Mouse (Mus musculus) stomach, embryonic 15.5 days (tissue): ENCODE measurements around the gene Sulf2. TPM values are rescaled to one million over a fixed set of nuclear protein-coding genes. Genes with fewer than 3 reads are reported as not detected.
A peak's percentile ranks its signal among the peaks of the same experiment; 100 is the strongest.
"Not testable (repeated sequence)": the region's sequence is repeated elsewhere in the genome, so short reads cannot be mapped to it uniquely, and the experiment has no call there.

Experiments
- ATAC-seq: fragments of 200-750 bp; cut with Nextera tagmentation; 2 replicates; pipeline ENCODE4 v1.8.0; 2017; ENCODE audit warnings: low read depth, moderate number of reproducible peaks, moderate TSS enrichment; ENCODE audit not compliant: insufficient read depth, low FRiP score
- H3K27ac ChIP-seq: fragments of 300-500 bp; sonication (generic); 2 replicates; pipeline ENCODE4 v1.5.1; 2015; ENCODE audit warnings: mild to moderate bottlenecking, inconsistent platforms
- H3K27me3 ChIP-seq: fragments of 300-500 bp; sonication (generic); replicated peaks from 2 replicates; pipeline ENCODE4 v1.6.1; 2015; ENCODE audit warnings: inconsistent platforms
- H3K36me3 ChIP-seq: fragments of 300-500 bp; sonication (generic); 2 replicates; pipeline ENCODE4 v1.6.1; 2015; ENCODE audit warnings: inconsistent platforms
- H3K4me1 ChIP-seq: fragments of 300-500 bp; sonication (generic); 2 replicates; pipeline ENCODE4 v1.6.1; 2015; ENCODE audit warnings: inconsistent platforms
- H3K4me2 ChIP-seq: fragments of 300-500 bp; sonication (generic); 2 replicates; pipeline ENCODE4 v1.6.1; 2015; ENCODE audit warnings: mild to moderate bottlenecking, inconsistent platforms
- H3K4me3 ChIP-seq: fragments of 300-500 bp; sonication (generic); replicated peaks from 2 replicates; pipeline ENCODE4 v1.5.1; 2015; ENCODE audit warnings: inconsistent platforms
- H3K9ac ChIP-seq: fragments of 300-500 bp; sonication (generic); 2 replicates; pipeline ENCODE4 v1.6.1; 2015; ENCODE audit warnings: inconsistent platforms
- H3K9me3 ChIP-seq: fragments of 300-500 bp; sonication (generic); 2 replicates; pipeline ENCODE4 v1.6.1; 2016; ENCODE audit warnings: inconsistent platforms
- WGBS: fragments of 180-500 bp; shearing (Covaris S2); methylation state at CpG from one replicate; pipeline ENCODE4 v1.1.7; 2015; 5-methylcytosine and 5-hydroxymethylcytosine counted together
- polyA plus RNA-seq: library from polyadenylated mRNA; unstranded; fragments of >200 nt; fragmentation: Nextera tagmentation; extraction: Ambion mirVana; gene quantifications from 2 replicates; pipeline ENCODE4 v1.2.1, GENCODE M21; 2015

Gene Sulf2
- 121 and 140 TPM in 2 replicates for polyA plus RNA-seq

DNA sequence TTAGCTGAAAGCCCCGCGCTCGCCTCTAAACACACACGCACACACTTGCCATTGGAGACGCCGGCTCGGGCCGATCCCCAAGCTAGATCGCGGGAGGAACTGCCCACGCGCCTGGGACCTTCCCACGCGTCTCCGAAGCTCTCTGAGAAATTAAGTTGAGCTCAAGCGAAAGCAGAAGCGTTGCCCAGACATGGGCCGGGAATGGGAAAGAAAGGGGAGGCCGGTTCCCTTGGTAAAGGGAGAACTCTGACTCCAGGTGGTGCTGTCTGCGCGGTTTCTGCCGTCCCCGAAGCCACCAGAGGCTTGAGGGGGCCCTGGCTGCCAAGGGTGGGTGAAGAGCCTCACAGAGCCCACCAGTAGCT, at the start of gene Sulf2:
Gene Sulf2, minus strand, starts transcription at position 210 of the 362 bp plus-strand sequence.
- no peaks in the 10 kb centered on the region for H3K27me3 ChIP-seq
- H3K27ac ChIP-seq: peak within 1 kb of the TSS; percentile 93
- ATAC-seq: no peak
- peak within 1 kb of the TSS; percentile 73 for H3K9ac ChIP-seq
- peak within 1 kb of the TSS; percentile 88 for H3K4me2 ChIP-seq
- peaks cover 39% of the 10 kb centered on the region for H3K4me1 ChIP-seq
- H3K9me3 ChIP-seq: no peaks in the 10 kb centered on the region
- under 1% methylated on average over 23 of the region's 23 CpGs for WGBS
- no peaks in the 10 kb centered on the region for H3K36me3 ChIP-seq
- peak within 1 kb of the TSS; percentile 71 for H3K4me3 ChIP-seq

DNA sequence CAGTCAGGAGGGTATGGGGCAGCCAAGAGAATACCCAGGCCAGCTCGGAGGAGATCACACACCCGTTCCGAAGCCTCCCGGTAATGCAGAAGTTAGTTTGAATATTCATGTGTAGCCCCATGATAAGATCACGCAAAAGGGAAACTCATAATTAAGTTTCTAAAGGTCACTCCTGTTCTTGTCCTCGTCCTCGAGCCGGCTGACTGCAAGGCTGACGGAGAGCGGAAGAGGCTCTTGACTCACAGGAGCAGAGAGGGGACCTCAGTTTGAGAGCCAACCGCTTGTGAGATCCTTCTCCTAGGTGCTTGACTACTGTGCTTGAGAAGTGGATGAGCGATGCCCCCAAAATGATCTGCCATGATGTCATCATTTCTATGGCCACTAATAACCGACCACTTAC, 48.7 kb upstream of the Sulf2 start:
- Histone ChIP-seq H3K4me1 (no peaks in the 10 kb centered on the region), H3K4me3 (no peak overlapping the region), H3K27me3 (no peaks in the 10 kb centered on the region), H3K4me2 (no peak overlapping the region), H3K36me3 (no peaks in the 10 kb centered on the region), H3K9me3 (no peaks in the 10 kb centered on the region), H3K9ac (no peak overlapping the region), H3K27ac (peak overlapping the region; percentile 63; the same call in 1 of the 2 replicates)
- ATAC-seq: no peak
- WGBS: 81% methylated on average over 13 of the region's 13 CpGs

DNA sequence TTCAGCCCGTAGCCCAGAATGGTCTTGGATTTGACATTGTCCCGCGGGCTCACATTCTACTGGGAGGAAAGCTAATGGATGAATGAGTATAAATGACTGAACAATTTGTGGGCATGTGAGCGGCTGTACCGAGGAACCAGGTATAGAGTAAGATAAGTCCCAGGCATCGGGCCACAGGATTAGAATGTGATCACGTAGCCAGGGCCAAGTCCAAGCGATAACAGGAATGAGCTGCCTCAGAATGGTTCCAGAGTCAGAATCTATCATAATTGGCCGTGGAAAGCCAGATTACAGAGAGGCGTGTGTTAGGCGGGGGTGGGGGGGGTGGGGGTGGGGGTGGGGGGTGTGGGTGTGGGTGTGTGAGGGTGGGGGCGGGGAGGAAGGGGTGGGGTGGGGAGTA, 48.2 kb upstream of the Sulf2 start:
- Histone ChIP-seq H3K4me2 (no peak overlapping the region), H3K9ac (no peak overlapping the region), H3K36me3 (no peaks in the 10 kb centered on the region), H3K27ac (peak overlapping the region; percentile 42; the same call in 1 of the 2 replicates), H3K27me3 (no peaks in the 10 kb centered on the region), H3K9me3 (no peaks in the 10 kb centered on the region), H3K4me1 (no peaks in the 10 kb centered on the region), H3K4me3 (no peak overlapping the region)
- 72% methylated on average over 12 of the region's 12 CpGs for WGBS
- ATAC-seq: peak; percentile 64; the same call in 1 of the 2 replicates

DNA sequence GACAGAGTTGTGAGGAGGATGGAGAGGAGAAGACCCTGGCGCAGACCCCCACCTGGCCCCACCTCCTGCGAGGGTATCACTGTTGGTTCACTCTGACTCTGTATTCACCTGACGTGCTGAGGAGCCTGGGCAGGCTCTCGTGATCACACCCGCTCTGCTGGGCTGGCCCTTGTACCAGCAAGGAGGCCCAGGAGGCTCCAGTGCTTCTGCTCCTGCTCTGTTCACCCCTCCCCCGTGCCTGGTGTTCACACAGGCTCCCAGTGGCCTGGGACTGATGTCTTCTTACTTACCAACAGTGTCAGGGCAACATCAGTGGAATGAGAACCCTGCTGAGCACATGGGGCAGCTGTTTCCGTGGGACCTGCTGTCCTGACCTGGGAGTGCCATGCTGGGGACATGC, 42.5 kb upstream of the Sulf2 start:
- Histone ChIP-seq H3K9me3 (no peaks in the 10 kb centered on the region), H3K9ac (no peak overlapping the region), H3K4me2 (no peak overlapping the region), H3K27ac (no peak overlapping the region), H3K4me1 (no peaks in the 10 kb centered on the region), H3K4me3 (no peak overlapping the region), H3K27me3 (no peaks in the 10 kb centered on the region), H3K36me3 (no peaks in the 10 kb centered on the region)
- ATAC-seq: no peak; the same call in 1 of the 2 replicates
- 58% methylated on average over 7 of the region's 7 CpGs for WGBS

DNA sequence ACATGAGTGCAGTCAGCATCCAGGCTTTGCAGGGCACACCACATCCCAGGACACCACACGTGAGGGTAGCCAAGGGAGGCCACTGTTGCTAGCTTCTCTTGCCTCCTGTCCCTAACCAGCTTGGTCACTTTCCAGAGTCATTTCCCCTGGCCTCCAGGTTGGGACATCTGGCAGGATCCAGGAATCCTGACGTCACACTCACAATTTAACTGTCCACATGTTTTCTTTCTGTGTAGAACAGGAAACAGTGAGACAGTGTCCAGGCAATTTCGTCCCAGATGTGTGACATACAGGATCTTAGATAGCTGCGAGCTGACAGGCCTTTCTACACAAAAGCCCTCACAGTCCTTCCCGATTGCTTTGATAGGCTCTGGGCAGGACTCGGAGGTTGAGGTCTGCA, 41.6 kb upstream of the Sulf2 start:
- Histone ChIP-seq H3K4me1 (no peaks in the 10 kb centered on the region), H3K4me2 (no peak overlapping the region), H3K27ac (no peak overlapping the region), H3K27me3 (no peaks in the 10 kb centered on the region), H3K36me3 (no peaks in the 10 kb centered on the region), H3K9me3 (no peaks in the 10 kb centered on the region), H3K9ac (no peak overlapping the region), H3K4me3 (no peak overlapping the region)
- 44% methylated on average over 6 of the region's 6 CpGs for WGBS
- ATAC-seq: no peak

DNA sequence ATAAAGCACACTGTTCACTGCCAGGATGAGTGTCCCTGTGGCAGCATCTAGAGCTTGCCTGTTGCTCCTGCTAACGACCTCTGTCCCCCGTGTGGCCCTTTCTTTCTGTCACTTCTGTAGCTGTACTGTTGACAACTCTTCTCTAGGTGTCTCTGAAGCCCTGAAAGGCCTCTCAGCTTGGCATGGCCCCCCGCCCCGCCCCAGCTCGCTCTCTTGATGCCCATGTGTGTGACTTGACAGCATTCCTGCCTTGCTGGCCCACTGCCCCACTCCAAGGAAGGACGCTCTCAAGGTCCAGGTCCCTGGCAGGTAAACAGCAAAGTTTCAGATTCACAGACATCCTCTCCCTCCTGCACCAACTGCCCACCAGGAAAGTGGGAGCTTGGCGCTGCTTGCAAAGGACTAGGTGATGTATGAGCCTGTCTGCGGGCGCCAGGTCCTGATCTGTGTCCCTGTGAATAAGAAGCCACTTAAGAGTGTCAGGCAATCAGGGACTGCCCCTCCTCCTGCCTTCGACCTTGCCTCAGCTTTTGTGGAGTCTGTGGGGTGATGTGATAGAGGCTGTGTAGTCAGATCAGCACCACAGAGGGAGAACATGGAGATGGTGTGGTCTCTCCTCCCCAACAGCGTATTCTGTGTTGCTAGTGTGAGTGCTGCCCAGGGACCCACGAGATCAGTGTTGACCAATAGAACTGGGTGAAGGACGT, 40.8 kb upstream of the Sulf2 start:
- Histone ChIP-seq H3K27me3 (no peaks in the 10 kb centered on the region), H3K4me2 (no peak overlapping the region), H3K36me3 (no peaks in the 10 kb centered on the region), H3K9me3 (no peaks in the 10 kb centered on the region), H3K4me1 (no peaks in the 10 kb centered on the region), H3K4me3 (no peak overlapping the region), H3K9ac (no peak overlapping the region), H3K27ac (no peak overlapping the region)
- ATAC-seq: no peak
- 65% methylated on average over 13 of the region's 13 CpGs for WGBS

DNA sequence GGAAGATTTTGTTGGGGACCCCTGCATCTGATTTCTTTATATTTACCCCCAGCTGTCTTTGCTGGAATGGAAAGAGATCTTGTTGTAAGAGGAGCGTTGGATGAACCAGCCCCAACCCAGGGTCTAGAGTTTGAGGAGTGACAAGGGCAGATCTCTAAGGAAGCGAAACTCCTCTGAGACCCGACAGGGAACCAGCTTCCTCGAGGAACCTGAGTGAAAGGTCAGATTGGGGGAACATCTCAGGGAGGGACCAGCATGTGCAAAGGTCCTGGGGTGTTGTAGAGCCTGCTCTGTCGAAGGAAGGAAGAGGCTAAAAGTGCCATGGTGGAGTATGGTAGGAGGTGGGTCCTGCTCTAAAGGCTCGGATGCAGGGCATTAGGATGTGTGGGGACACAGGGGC, 39.6 kb upstream of the Sulf2 start:
- no peaks in the 10 kb centered on the region for H3K27me3 ChIP-seq
- H3K4me2 ChIP-seq: no peak overlapping the region
- 77% methylated on average over 6 of the region's 6 CpGs for WGBS
- ATAC-seq: no peak
- no peaks in the 10 kb centered on the region for H3K9me3 ChIP-seq
- H3K4me1 ChIP-seq: no peaks in the 10 kb centered on the region
- no peak overlapping the region for H3K9ac ChIP-seq
- H3K36me3 ChIP-seq: no peaks in the 10 kb centered on the region
- no peak overlapping the region for H3K27ac ChIP-seq
- H3K4me3 ChIP-seq: no peak overlapping the region

DNA sequence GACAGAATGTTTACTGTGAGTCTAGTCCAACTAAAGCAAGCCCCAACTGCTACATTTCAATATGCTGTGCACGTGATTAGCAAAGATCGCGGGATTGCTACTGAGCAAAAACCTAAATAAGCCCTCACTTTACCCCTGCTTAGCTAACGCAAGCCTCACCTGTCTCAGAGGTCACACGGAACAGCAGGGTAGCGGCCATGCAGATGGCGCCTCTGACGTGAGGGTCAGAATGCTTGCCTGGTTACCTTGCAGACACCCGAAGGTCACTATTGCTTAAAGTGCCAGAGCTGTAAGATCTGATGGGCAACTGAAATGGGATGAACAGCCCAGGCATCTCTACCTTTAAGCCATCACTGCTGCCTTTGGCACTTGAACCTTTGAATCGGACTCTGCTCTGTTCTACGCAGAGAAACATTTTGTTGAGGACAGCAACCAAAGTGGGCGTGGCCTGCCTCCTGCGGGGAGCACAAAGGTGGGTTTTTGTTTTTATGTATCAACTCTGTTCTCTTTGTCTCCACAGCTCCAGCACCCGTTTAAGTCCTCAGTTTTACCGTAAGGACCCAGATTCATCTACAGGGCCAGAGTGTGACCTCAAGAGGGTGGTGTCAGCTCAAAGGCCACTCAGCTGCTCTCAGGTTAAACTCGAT, 38.8 kb upstream of the Sulf2 start:
- no peak overlapping the region for H3K27ac ChIP-seq
- no peak for ATAC-seq
- H3K9me3 ChIP-seq: no peaks in the 10 kb centered on the region
- H3K9ac ChIP-seq: no peak overlapping the region
- no peaks in the 10 kb centered on the region for H3K27me3 ChIP-seq
- no peak overlapping the region for H3K4me3 ChIP-seq
- no peak overlapping the region for H3K4me2 ChIP-seq
- H3K36me3 ChIP-seq: no peaks in the 10 kb centered on the region
- 70% methylated on average over 16 of the region's 16 CpGs for WGBS
- H3K4me1 ChIP-seq: no peaks in the 10 kb centered on the region

DNA sequence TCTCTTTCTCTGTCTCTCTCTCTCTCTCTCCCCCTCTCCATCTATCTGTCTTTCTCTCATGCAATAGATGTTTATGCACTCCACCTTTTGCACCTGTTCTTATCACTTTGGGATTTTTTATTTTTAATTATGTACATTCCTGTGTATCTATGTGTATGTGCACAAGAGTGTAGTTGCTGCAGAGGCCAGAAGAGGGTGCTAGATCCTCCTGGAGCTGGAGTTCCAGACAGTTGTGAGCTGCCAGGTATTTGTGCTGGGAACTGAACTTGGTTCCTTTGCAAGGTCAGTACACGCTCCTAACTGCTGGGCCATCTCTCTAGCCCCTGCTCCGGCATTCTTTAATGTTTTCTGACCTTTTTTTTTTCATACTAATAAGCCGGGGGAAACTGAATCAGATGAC, 38.0 kb upstream of the Sulf2 start:
- Histone ChIP-seq H3K4me1 (no peaks in the 10 kb centered on the region), H3K36me3 (no peaks in the 10 kb centered on the region), H3K4me3 (no peak overlapping the region), H3K9ac (no peak overlapping the region), H3K9me3 (no peaks in the 10 kb centered on the region), H3K27me3 (no peaks in the 10 kb centered on the region), H3K4me2 (no peak overlapping the region), H3K27ac (no peak overlapping the region)
- ATAC-seq: no peak
- 90% methylated on average over 3 of the region's 3 CpGs for WGBS

DNA sequence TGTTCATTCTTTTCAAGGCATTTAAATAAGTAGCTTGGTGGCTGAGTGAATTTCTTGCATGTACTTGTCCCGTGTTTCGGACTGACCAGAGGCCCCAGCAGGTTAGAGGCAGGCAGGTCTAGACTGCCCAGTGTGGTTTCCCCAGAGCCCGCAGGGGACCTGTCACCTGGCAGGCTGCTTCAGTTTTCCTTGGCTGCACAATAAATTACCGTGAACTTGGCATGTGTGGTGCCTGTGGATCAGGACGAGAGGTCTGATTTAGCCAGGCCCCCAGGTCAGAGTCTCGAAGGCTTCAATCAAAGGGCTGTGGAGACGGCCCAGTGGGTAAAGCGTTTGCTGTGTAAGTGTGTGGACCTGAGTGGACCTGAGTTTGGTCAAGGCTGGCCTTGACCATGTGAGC, 35.4 kb upstream of the Sulf2 start:
- Histone ChIP-seq H3K36me3 (no peaks in the 10 kb centered on the region), H3K27me3 (no peaks in the 10 kb centered on the region), H3K9me3 (no peaks in the 10 kb centered on the region), H3K4me3 (no peak overlapping the region), H3K27ac (no peak overlapping the region), H3K4me1 (peaks cover 5% of the 10 kb centered on the region; the same call in 1 of the 2 replicates), H3K9ac (no peak overlapping the region), H3K4me2 (no peak overlapping the region)
- 74% methylated on average over 8 of the region's 8 CpGs for WGBS
- ATAC-seq: no peak

DNA sequence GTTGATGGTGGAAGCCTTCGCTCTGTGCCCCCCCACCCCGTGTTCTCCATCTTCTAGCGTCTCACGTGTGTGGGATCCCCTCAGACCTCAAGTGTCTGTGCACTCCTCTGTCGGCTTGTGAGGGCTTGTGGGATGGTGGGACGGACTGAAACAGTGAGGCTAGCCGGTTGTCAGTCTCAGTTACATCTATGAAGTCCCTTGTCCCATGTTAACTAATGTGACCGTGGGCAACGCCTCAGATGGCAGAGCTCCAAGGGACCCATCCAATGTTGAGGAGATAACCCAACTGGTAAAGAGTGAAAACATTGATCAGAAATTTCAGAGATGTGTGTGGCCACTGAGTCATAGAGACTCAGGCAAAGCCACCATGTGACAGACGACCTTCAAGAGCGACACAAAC, 33.7 kb upstream of the Sulf2 start:
- WGBS: 93% methylated on average over 11 of the region's 11 CpGs
- no peak for ATAC-seq
- Histone ChIP-seq H3K4me2 (no peak overlapping the region), H3K36me3 (no peaks in the 10 kb centered on the region), H3K27me3 (no peaks in the 10 kb centered on the region), H3K27ac (no peak overlapping the region), H3K9me3 (no peaks in the 10 kb centered on the region), H3K9ac (no peak overlapping the region), H3K4me1 (peaks cover 5% of the 10 kb centered on the region; the same call in 1 of the 2 replicates), H3K4me3 (no peak overlapping the region)

DNA sequence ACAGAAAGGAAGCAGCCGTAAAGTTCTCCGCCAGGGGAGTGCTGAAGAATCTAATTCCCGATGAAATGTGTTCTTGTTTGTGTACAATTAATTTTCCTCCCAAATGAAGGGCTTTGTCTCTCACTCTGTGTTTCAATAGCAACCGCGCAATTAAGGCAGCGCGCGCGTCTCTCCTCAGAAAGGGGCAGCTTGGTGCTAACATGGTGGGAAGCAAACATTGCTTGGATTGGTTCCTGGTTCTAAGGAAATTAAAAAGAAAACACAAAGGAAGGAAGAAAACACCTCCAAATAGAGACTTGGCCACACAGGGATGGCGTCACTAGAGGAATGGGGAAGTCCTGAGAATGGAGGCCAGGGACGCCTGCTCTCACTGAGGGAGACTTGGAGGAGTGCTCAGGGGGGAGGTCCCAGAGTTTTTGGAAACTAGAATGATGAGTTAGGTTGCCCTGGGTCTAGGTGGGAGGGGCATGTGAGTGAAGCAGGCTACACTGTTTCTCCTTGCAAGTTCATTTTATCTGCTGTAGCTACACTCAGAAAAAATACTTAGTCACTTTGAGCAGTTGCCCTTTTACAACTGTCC, 32.5 kb upstream of the Sulf2 start:
- ATAC-seq, H3K36me3 ChIP-seq, H3K4me3 ChIP-seq, H3K9ac ChIP-seq, H3K4me1 ChIP-seq, H3K27me3 ChIP-seq, H3K4me2 ChIP-seq, H3K9me3 ChIP-seq: not testable (repeated sequence)
- H3K27ac ChIP-seq: peak overlapping the region; percentile 36; the same call in 1 of the 2 replicates
- 59% methylated on average over 8 of the region's 11 CpGs for WGBS
